Mouse (Mus musculus) lung, embryonic 14.5 days (tissue): ENCODE results near the gene Fam83d. TPM values are rescaled to one million over a fixed set of nuclear protein-coding genes. Genes with fewer than 3 reads are reported as not detected.

ENCODE experiments used
- ATAC-seq: fragments of 200-750 bp; cut with Nextera tagmentation; 2 replicates; pipeline ENCODE4 v1.8.0; 2017; ENCODE audit warnings: mild to moderate bottlenecking, moderate TSS enrichment, moderate library complexity; ENCODE audit not compliant: insufficient read depth
- DNase-seq: peaks from one replicate; pipeline ENCODE4 v3.0.0-alpha.2; 2015
- H3K27ac ChIP-seq: fragments of 300-500 bp; sonication (generic); 2 replicates; pipeline ENCODE4 v1.5.1; 2014; ENCODE audit warnings: low read depth, mild to moderate bottlenecking, moderate library complexity
- H3K27me3 ChIP-seq: fragments of 300-500 bp; sonication (generic); 2 replicates; pipeline ENCODE4 v1.6.1; 2014; ENCODE audit warnings: low read length, control low read depth; ENCODE audit not compliant: insufficient read depth
- H3K36me3 ChIP-seq: fragments of 300-500 bp; sonication (generic); 2 replicates; pipeline ENCODE4 v1.6.1; 2014; ENCODE audit warnings: control low read depth; ENCODE audit not compliant: insufficient read depth
- H3K4me1 ChIP-seq: fragments of 300-500 bp; sonication (generic); 2 replicates; pipeline ENCODE4 v1.6.1; 2014; ENCODE audit warnings: antibody characterized with exemption, control low read depth; ENCODE audit not compliant: insufficient read depth
- H3K4me2 ChIP-seq: fragments of 300-500 bp; sonication (generic); 2 replicates; pipeline ENCODE4 v1.6.1; 2014; ENCODE audit warnings: mild to moderate bottlenecking
- H3K4me3 ChIP-seq: fragments of 300-500 bp; sonication (generic); 2 replicates; pipeline ENCODE4 v1.5.1; 2014; ENCODE audit warnings: low read depth, low read length
- H3K9ac ChIP-seq: fragments of 300-500 bp; sonication (generic); 2 replicates; pipeline ENCODE4 v1.6.1; 2014
- H3K9me3 ChIP-seq: fragments of 300-500 bp; sonication (generic); 2 replicates; pipeline ENCODE4 v1.6.1; 2016; ENCODE audit warnings: low read depth, low read length, control low read depth
- CTCF ChIP-seq: IDR thresholded peaks from 2 replicates; pipeline ENCODE4 v1.5.1; 2016; ENCODE audit warnings: antibody characterized with exemption, low read depth
- WGBS: fragments of 180-500 bp; shearing (Covaris S2); extraction: QIAGEN DNeasy Blood & Tissue Kit; methylation state at CpG from one replicate; pipeline ENCODE4 v1.1.7; 2014; 5-methylcytosine and 5-hydroxymethylcytosine counted together
- polyA plus RNA-seq: library from polyadenylated mRNA; unstranded; fragments of >200 nt; fragmentation: Nextera tagmentation; extraction: Ambion mirVana; gene quantifications from 2 replicates; pipeline ENCODE4 v1.2.1, GENCODE M21; 2014

The Fam83d gene
- polyA plus RNA-seq, 1 experiment from 2014 or later, result 67.5 TPM

DNA sequence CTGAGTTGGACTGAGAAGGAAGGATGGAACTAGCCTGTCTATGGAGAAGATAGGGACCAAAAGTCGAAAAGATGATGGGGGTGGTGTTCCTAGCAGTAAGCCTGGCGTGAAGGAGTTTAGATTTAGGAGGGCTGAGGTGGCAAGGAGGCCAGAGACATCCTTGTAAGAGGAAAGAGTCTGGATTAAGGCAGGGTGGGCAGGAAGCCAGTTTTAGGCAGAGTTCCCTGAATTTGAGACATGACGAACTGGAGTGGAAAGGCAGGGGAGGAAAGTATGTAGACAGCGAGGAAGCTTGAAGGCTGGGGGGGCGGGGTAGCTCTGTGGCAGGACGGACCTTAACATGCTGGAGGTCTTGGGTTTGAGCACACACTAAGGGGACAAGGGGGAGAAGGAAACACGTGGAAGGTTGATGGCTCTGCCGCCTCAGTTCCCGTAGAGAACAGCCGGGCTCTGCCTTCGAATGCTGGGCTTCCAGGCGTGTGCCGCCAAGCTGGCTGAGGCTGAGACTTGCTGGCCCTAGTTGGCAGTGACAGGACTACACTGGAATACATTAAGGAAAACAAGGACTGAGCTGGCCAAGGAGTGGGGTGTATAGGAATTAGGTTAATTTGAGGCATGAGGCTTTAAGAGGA, 2.3 kb downstream of the Fam83d start:
- H3K27ac ChIP-seq, result no peak overlapping the region
- H3K27me3 ChIP-seq, result no peaks in the 10 kb centered on the region
- H3K36me3 ChIP-seq, result peaks cover 14% of the 10 kb centered on the region; the same call in 1 of the 2 replicates
- ATAC-seq (no peak), DNase-seq (peak; percentile 80)
- peak overlapping the region; percentile 83 for H3K4me3 ChIP-seq
- peak overlapping the region; percentile 85 for H3K4me2 ChIP-seq
- H3K4me1 ChIP-seq, result peaks cover 24% of the 10 kb centered on the region
- WGBS, result 9% methylated on average over 13 of the region's 13 CpGs
- TF ChIP-seq CTCF, result no peak
- H3K9ac ChIP-seq, result peak overlapping the region; percentile 76
- H3K9me3 ChIP-seq, result no peaks in the 10 kb centered on the region

DNA sequence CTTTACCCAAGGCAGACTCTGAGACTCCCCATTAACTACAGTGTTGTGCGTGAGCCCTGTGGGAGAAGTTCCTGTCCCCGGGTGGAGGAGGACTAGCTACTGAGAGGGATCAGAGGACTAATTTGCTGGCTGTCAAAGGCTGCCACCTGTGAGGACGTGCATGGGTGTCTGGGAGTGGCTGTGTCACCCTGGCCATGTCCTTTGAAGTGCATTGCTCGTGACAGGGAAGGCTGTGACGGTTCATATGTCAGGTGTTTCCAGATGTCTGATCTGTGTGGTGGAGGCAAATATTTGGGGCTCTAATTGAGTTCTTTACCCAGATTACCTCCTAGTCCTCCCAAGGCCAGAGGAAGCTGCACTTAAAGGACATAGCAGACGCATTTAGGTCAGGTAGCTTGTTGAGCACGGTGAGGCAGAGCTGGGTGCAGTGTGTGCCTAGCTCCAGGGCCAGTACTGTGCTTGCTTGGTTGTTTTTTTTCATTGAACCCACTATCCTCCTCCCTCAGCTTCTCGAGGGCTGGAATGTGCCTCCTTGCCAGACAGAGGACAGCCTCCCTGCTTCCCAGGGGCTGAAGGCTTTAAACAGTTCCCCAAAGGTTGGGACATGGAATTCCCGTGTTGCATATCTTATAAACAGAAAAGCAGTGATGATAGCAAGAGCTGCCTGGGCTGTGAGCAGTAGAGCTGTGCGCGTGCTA, 3.3 kb downstream of the Fam83d start:
- WGBS, result 30% methylated on average over 11 of the region's 11 CpGs
- no peak for ATAC-seq
- no peaks in the 10 kb centered on the region for H3K27me3 ChIP-seq
- H3K36me3 ChIP-seq, result peaks cover 20% of the 10 kb centered on the region; the same call in 1 of the 2 replicates
- H3K4me2 ChIP-seq, result peak overlapping the region; percentile 85
- no peak overlapping the region for H3K27ac ChIP-seq
- H3K9ac ChIP-seq, result no peak overlapping the region
- no peak for TF ChIP-seq CTCF
- H3K4me3 ChIP-seq, result peak overlapping the region; percentile 83; the same call in 1 of the 2 replicates
- no peak for DNase-seq
- H3K9me3 ChIP-seq, result no peaks in the 10 kb centered on the region
- peaks cover 27% of the 10 kb centered on the region for H3K4me1 ChIP-seq

DNA sequence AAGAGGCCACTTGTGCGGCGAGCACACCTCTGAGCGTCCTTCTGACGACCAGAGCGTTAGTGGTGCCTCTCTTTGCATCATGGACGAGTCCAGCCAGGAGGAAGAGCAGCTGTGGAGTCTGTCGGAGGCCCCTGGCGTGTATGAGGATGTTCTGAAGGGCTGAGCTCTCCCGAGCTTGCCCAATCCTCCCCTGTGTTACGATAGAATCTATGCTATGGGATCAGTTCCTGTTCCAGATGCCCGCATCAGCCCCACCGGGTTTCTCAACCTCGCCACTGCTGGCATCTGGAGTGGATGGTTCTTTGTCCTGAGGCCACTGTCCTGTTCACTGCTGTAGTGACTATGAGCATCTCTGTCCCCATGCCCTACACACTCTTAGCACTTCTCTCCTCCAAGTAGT, 4.9 kb downstream of the Fam83d start:
- DNase-seq, result no peak
- 73% methylated on average over 13 of the region's 13 CpGs for WGBS
- no peak for TF ChIP-seq CTCF
- Histone ChIP-seq H3K27me3 (no peaks in the 10 kb centered on the region), H3K4me1 (peaks cover 35% of the 10 kb centered on the region), H3K9ac (no peak overlapping the region), H3K4me2 (no peak overlapping the region), H3K27ac (no peak overlapping the region), H3K36me3 (peaks cover 21% of the 10 kb centered on the region; the same call in 1 of the 2 replicates), H3K4me3 (no peak overlapping the region), H3K9me3 (no peaks in the 10 kb centered on the region)
- no peak for ATAC-seq

DNA sequence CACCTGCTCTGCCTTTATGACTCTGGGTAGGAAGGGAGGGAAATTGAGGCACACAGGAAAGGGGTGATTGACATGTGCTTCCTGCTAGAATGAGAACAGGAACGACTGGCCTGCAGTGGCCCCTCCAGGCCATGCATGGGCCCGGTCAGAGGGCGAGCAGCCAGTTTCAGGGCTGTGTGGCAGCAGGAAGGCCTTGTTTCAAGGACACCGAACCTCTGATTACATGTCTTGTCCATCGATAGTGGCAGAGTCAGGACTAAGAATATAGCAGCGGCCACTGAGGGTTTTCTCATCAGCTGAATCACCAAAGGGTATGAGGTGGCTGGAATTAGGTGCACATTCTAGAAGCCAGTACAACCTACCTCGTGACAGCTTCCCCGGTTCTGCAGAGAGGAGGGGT, 7.0 kb downstream of the Fam83d start:
- 46% methylated on average over 8 of the region's 8 CpGs for WGBS
- no peak overlapping the region for H3K4me3 ChIP-seq
- H3K9me3 ChIP-seq, result no peaks in the 10 kb centered on the region
- H3K36me3 ChIP-seq, result peaks cover 34% of the 10 kb centered on the region
- no peak for TF ChIP-seq CTCF
- no peak overlapping the region for H3K27ac ChIP-seq
- no peak for ATAC-seq
- DNase-seq, result no peak
- peaks cover 29% of the 10 kb centered on the region for H3K4me1 ChIP-seq
- no peak overlapping the region for H3K4me2 ChIP-seq
- no peak overlapping the region for H3K9ac ChIP-seq
- H3K27me3 ChIP-seq, result no peaks in the 10 kb centered on the region

DNA sequence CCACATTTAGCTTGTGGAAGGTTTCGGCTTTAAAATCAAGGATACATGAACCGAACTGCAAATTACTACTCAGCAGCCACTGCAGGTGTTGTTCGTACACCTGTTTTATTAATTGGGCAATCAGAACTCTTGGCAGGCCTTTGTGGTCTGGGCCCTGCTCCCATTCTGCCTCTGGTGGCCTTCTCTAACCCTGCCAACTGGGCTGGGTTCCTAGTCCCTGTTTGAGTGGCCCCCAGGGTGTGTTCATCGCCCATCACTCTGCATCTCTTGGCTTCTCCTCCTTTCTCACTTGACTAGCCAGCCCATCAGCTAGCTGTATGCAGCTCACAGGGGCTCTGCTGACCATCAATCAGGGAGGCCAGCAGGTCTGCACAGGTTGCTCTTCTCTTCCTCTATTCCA, 8.8 kb downstream of the Fam83d start:
- Histone ChIP-seq H3K4me3 (no peak overlapping the region), H3K27ac (no peak overlapping the region), H3K4me1 (peaks cover 14% of the 10 kb centered on the region; the same call in 1 of the 2 replicates), H3K36me3 (peaks cover 49% of the 10 kb centered on the region), H3K9me3 (no peaks in the 10 kb centered on the region), H3K9ac (no peak overlapping the region), H3K27me3 (no peaks in the 10 kb centered on the region), H3K4me2 (no peak overlapping the region)
- DNase-seq (no peak), ATAC-seq (no peak)
- TF ChIP-seq CTCF, result no peak
- 73% methylated on average over 4 of the region's 4 CpGs for WGBS

DNA sequence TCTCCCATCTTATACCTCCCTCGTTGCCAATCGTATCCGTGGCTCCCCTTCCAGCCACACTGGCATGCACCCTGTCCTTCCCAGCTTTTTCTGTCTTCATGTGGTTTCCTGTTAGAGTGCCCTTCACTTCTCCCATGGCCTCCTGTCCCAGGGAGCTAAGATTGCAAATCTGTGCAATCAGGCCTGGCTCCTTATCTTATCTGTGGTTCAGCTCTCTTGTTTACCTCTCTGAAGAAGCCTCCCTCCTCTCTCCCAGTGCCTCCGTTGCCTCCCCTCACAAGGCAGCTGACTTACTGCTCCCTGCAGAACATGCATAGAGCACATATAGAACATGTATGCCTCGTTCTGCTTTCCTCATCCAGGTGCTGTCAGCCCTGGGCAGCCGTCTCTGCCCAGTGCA, 9.6 kb downstream of the Fam83d start:
- Histone ChIP-seq H3K4me1 (peaks cover 14% of the 10 kb centered on the region; the same call in 1 of the 2 replicates), H3K9me3 (no peaks in the 10 kb centered on the region), H3K9ac (no peak overlapping the region; the same call in 1 of the 2 replicates), H3K27ac (no peak overlapping the region; the same call in 1 of the 2 replicates), H3K4me2 (0 out of 2 replicates have a peak overlapping the region, but pooled peaks have one; percentile 3), H3K36me3 (peaks cover 55% of the 10 kb centered on the region), H3K4me3 (no peak overlapping the region), H3K27me3 (no peaks in the 10 kb centered on the region)
- 28% methylated on average over 6 of the region's 6 CpGs for WGBS
- no peak for ATAC-seq
- no peak for DNase-seq
- no peak for TF ChIP-seq CTCF

DNA sequence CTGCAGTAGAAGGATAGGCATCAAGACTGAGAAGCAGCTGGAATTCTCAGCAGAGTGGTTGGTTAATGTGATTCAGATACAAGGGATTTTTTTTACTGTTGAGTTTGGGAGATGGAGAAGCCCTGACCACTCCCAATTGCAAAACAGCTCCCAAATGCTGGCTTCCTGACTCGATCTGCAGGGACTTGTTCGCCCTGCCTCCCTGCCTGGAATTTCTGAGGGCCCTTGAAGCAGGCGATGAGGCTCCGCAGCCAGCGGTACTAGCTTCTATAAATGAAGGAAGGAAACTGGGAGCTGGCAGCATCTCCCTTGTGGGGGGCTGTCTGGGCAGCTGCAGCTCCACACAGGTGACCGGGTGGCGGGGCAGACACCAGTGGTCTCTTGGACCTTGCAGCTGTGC, 10.5 kb downstream of the Fam83d start:
- Histone ChIP-seq H3K4me1 (peaks cover 14% of the 10 kb centered on the region; the same call in 1 of the 2 replicates), H3K9ac (no peak overlapping the region), H3K27me3 (no peaks in the 10 kb centered on the region), H3K4me3 (no peak overlapping the region), H3K4me2 (no peak overlapping the region), H3K36me3 (peaks cover 60% of the 10 kb centered on the region), H3K9me3 (no peaks in the 10 kb centered on the region), H3K27ac (no peak overlapping the region)
- ATAC-seq, result no peak
- DNase-seq, result peak; percentile 52
- 42% methylated on average over 7 of the region's 7 CpGs for WGBS
- no peak for TF ChIP-seq CTCF
